Mouse (Mus musculus) neutrophil, adult 59 days (primary cell): ENCODE measurements around the gene Actl9. TPM values are rescaled to one million over a fixed set of nuclear protein-coding genes. Genes with fewer than 3 reads are reported as not detected.

Experiments used
- total RNA-seq, 2 experiments: library from RNA; stranded (reverse); gene quantifications; 1 replicate in 1 of 2; 2 replicates in 1 of 2; pipeline ENCODE4 v1.2.4; 2023

The Actl9 gene
- total RNA-seq, result not detected

DNA sequence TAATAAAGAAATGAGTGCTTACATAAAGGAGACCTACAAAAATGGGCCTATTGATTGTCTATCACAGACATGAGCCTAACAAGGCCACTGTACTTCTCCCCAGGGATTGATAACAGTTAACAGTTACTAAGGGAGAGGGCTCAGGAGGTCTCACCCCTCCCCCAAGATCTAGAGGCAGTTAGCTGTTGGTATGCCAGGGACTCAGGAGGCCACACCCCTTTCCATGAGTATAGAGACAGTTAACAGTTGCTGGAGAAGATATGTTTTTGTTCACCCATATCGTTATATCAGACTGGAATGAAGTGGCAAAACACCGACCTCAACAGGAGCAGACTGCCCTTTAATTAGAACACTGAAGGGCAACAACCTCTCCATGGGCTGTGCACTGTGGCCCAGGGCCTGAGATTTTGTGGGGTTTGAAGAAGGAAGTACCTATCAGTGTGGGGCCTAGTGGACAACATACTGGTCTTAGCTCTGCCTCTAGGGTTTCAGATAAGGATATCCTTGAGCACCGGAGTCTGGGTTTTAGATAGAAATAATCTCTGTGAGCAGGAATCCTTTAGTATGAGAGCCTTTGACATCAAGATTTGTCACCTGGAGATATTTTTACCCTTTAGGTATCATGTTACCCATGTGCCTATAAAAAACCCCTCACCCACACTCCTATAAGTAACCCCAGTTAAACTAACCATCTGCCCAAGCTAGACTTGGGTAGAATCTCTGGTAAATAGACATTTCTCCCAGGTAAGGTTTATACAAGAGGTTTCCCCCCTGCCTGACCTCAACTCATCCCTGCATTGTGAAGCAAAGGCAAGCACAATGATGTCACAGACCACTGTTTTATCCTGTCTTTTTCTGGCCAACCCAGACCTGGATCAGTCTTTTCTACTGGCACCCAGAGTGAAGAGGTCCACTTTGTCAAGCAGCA is at the start of gene Actl9:
Gene Actl9, plus strand, starts transcription at position 878 of the 928 bp plus-strand sequence.

GRCm38 (mm10) chr17:33394182-33395034 is 38.3 kb upstream of the Actl9 start, which contains the start of gene Zfp101:
Gene Zfp101 (minus strand): TSS chr17:33394641.

Other genes with a start within 250 kb of the Actl9 start
- not detected for gene Olfr239, start 241.6 kb upstream of the Actl9 start, total RNA-seq
- not detected for gene Olfr1564, start 211.2 kb upstream of the Actl9 start, total RNA-seq
- gene Zfp955a, start 177.8 kb upstream of the Actl9 start, total RNA-seq, result 1 to 10 TPM; 1.8 to 2.2 TPM
- under 1 TPM in 1 of 2 experiments, not detected in 1; 0.07 TPM for gene Olfr63, start 168.2 kb upstream of the Actl9 start, total RNA-seq
- gene Zfp955b, start 143.4 kb upstream of the Actl9 start, total RNA-seq, result 1 to 10 TPM; 2.6 TPM
- 1 to 10 TPM; 5.4 to 5.7 TPM for gene Zfp81, start 74.0 kb upstream of the Actl9 start, total RNA-seq
- 1 to 10 TPM; 7.0 to 7.8 TPM for gene Zfp101, start 38.3 kb upstream of the Actl9 start, total RNA-seq
- gene Adamts10, start 91.3 kb downstream of the Actl9 start, total RNA-seq, result 10 to 100 TPM; 42.9 to 43.2 TPM
- 100 to 1,000 TPM; 517 to 547 TPM for gene Myo1f, start 122.8 kb downstream of the Actl9 start, total RNA-seq
- gene Zfp414, start 196.2 kb downstream of the Actl9 start, total RNA-seq, result 10 to 100 TPM; 64.8 to 66.7 TPM
- 100 to 1,000 TPM; 361 to 386 TPM for gene Pram1, start 205.2 kb downstream of the Actl9 start, total RNA-seq